Mouse (Mus musculus) CH12.LX (cell line): ENCODE results near the gene Spon2. TPM values are rescaled to one million over a fixed set of nuclear protein-coding genes. Genes with fewer than 3 reads are reported as not detected.

Experiments used
- DNase-seq: peaks from one replicate; pipeline ENCODE4 v3.0.0-alpha.2; 2013; ENCODE audit errors: extremely low read depth
- H3K27ac ChIP-seq: 2 replicates; pipeline ENCODE4 v1.5.1; 2012; ENCODE audit warnings: low read depth, mild to moderate bottlenecking, control low read depth, moderate library complexity; ENCODE audit not compliant: insufficient read depth
- H3K27me3 ChIP-seq: replicated peaks from 2 replicates; pipeline ENCODE3; 2012; ENCODE audit warnings: inconsistent platforms
- H3K36me3 ChIP-seq, 2 experiments: replicated peaks in 1 of 2; 2 replicates each; pipeline versions ENCODE3 to v1.6.1; 2012; ENCODE audit warnings: inconsistent platforms in 1 of 2, low read length in 1 of 2, mild to moderate bottlenecking in 1 of 2, mixed read lengths in 1 of 2, moderate library complexity in 1 of 2; ENCODE audit not compliant: control insufficient read depth in 1 of 2, insufficient read depth in 1 of 2
- H3K4me1 ChIP-seq, 2 experiments: 2 replicates each; pipeline ENCODE4 v1.6.1; 2012; ENCODE audit warnings: inconsistent platforms in 1 of 2, moderate library complexity in 1 of 2; ENCODE audit not compliant: insufficient read depth in 2 of 2, control insufficient read depth in 1 of 2
- H3K4me2 ChIP-seq: 2 replicates; pipeline ENCODE4 v1.6.1; 2012; ENCODE audit warnings: low read depth, mild to moderate bottlenecking, control low read depth; ENCODE audit not compliant: poor library complexity, insufficient read depth, severe bottlenecking
- H3K4me3 ChIP-seq, 3 experiments: fragments of 150-350 bp in 1 of 3; sonication (generic) in 1 of 3; replicated peaks in 1 of 3; 2 replicates each; pipeline versions ENCODE3 to v1.5.1; 2011 to 2012; ENCODE audit warnings: low read depth in 2 of 3, low read length in 2 of 3, mild to moderate bottlenecking in 2 of 3, moderate library complexity in 2 of 3, control low read depth in 1 of 3, improper control_type of control experiment in 1 of 3, inconsistent platforms in 1 of 3, mixed read lengths in 1 of 3; ENCODE audit not compliant: poor library complexity in 1 of 3
- H3K79me2 ChIP-seq: replicated peaks from 2 replicates; pipeline ENCODE4 v1.6.1; 2012; ENCODE audit warnings: mild to moderate bottlenecking, moderate library complexity; ENCODE audit not compliant: control insufficient read depth, poor library complexity, insufficient read depth, severe bottlenecking; ENCODE audit errors: extremely low read depth
- H3K9ac ChIP-seq: 2 replicates; pipeline ENCODE4 v1.6.1; 2012; ENCODE audit warnings: low read depth, mild to moderate bottlenecking, control low read depth, moderate library complexity; ENCODE audit not compliant: insufficient read depth
- H3K9me3 ChIP-seq: replicated peaks from 2 replicates; pipeline ENCODE3; 2012; ENCODE audit warnings: low read length, inconsistent platforms, mixed read lengths
- CHD1 ChIP-seq: IDR thresholded peaks from 2 replicates; pipeline ENCODE4 v1.6.1; 2012; ENCODE audit warnings: low read depth, low read length, improper control_type of control experiment, inconsistent platforms
- CTCF ChIP-seq, 2 experiments: IDR thresholded peaks in 1 of 2; conservative IDR thresholded peaks in 1 of 2; 2 replicates each; pipeline ENCODE4 v1.5.1; 2011 to 2012; ENCODE audit warnings: low read depth in 2 of 2, low read length in 2 of 2, improper control_type of control experiment in 1 of 2, inconsistent platforms in 1 of 2, mild to moderate bottlenecking in 1 of 2, moderate library complexity in 1 of 2
- E2F4 ChIP-seq: IDR thresholded peaks from 2 replicates; pipeline ENCODE4 v1.6.1; 2011; ENCODE audit warnings: low read depth, low read length, improper control_type of control experiment; ENCODE audit not compliant: insufficient replicate concordance
- ELF1 ChIP-seq: IDR thresholded peaks from 2 replicates; pipeline ENCODE4 v1.6.1; 2014; ENCODE audit warnings: low read depth, mild to moderate bottlenecking, inconsistent platforms, low read length, improper control_type of control experiment
- HCFC1 ChIP-seq: IDR thresholded peaks from 2 replicates; pipeline ENCODE4 v1.6.1; 2012; ENCODE audit warnings: low read depth, mild to moderate bottlenecking, inconsistent platforms, low read length, improper control_type of control experiment
- JUND ChIP-seq: conservative IDR thresholded peaks from 2 replicates; pipeline ENCODE4 v1.6.1; 2011; ENCODE audit warnings: low read depth, low read length, improper control_type of control experiment
- KAT2A ChIP-seq: IDR thresholded peaks from 2 replicates; pipeline ENCODE4 v1.6.1; 2012; ENCODE audit warnings: low read length, improper control_type of control experiment, inconsistent platforms; ENCODE audit not compliant: insufficient replicate concordance
- MAFK ChIP-seq: IDR thresholded peaks from 2 replicates; pipeline ENCODE4 v1.6.1; 2011; ENCODE audit warnings: low read length, improper control_type of control experiment; ENCODE audit not compliant: insufficient replicate concordance
- MAX ChIP-seq: IDR thresholded peaks from 2 replicates; pipeline ENCODE4 v1.6.1; 2011; ENCODE audit warnings: low read length, improper control_type of control experiment
- MEF2A ChIP-seq: IDR thresholded peaks from 2 replicates; pipeline ENCODE4 v1.6.1; 2014; ENCODE audit warnings: low read depth, mild to moderate bottlenecking, inconsistent platforms, low read length, improper control_type of control experiment, borderline replicate concordance
- MXI1 ChIP-seq: IDR thresholded peaks from 2 replicates; pipeline ENCODE4 v1.6.1; 2011; ENCODE audit warnings: mild to moderate bottlenecking, low read depth, low read length, improper control_type of control experiment
- NELFE ChIP-seq: IDR thresholded peaks from 2 replicates; pipeline ENCODE4 v1.6.1; 2011; ENCODE audit warnings: low read depth, low read length, improper control_type of control experiment
- NRF1 ChIP-seq: IDR thresholded peaks from 2 replicates; pipeline ENCODE4 v1.6.1; 2014; ENCODE audit warnings: low read depth, mild to moderate bottlenecking, inconsistent platforms, low read length, improper control_type of control experiment, moderate library complexity
- PAX5 ChIP-seq: IDR thresholded peaks from 2 replicates; pipeline ENCODE4 v1.6.1; 2012; ENCODE audit warnings: low read length, inconsistent platforms, mixed read lengths
- POLR2A ChIP-seq: IDR thresholded peaks from 2 replicates; pipeline ENCODE4 v1.6.1; 2011; ENCODE audit warnings: low read depth, mild to moderate bottlenecking, improper control_type of control experiment, low read length
- POLR2AphosphoS2 ChIP-seq: IDR thresholded peaks from 2 replicates; pipeline ENCODE4 v1.6.1; 2011; ENCODE audit warnings: low read depth, low read length, improper control_type of control experiment
- RCOR1 ChIP-seq: conservative IDR thresholded peaks from 2 replicates; pipeline ENCODE4 v1.6.1; 2012; ENCODE audit warnings: low read depth, mild to moderate bottlenecking, inconsistent platforms, low read length, improper control_type of control experiment
- SIN3A ChIP-seq: IDR thresholded peaks from 2 replicates; pipeline ENCODE4 v1.6.1; 2012; ENCODE audit warnings: low read length, improper control_type of control experiment, inconsistent platforms
- SMC3 ChIP-seq: IDR thresholded peaks from 2 replicates; pipeline ENCODE4 v1.6.1; 2011; ENCODE audit warnings: low read depth, low read length, improper control_type of control experiment
- USF1 ChIP-seq: IDR thresholded peaks from 2 replicates; pipeline ENCODE4 v1.6.1; 2014; ENCODE audit warnings: low read depth, mild to moderate bottlenecking, inconsistent platforms, low read length, improper control_type of control experiment
- USF2 ChIP-seq: conservative IDR thresholded peaks from 2 replicates; pipeline ENCODE4 v1.6.1; 2011; ENCODE audit warnings: low read depth, low read length, improper control_type of control experiment
- ZC3H11A ChIP-seq: IDR thresholded peaks from 2 replicates; pipeline ENCODE4 v1.6.1; 2012; ENCODE audit warnings: low read depth, mild to moderate bottlenecking, inconsistent platforms, low read length, improper control_type of control experiment
- dilution Hi-C: fragments of 300-500 bp; cut with MboI; formaldehyde crosslinking; loops from 2 replicates; pipeline ENCODE4 v1.14.3; 2020; ENCODE audit warnings: low sequenced_read_pairs; ENCODE audit not compliant: extremely low pct_unique_long_range_greater_than_20kb, extremely low pct_ligation_motif_present
- in situ Hi-C: fragments of 300-500 bp; cut with MboI; formaldehyde crosslinking; loops from 3 replicates; pipeline ENCODE4 v1.14.3; 2019; ENCODE audit warnings: low sequenced_read_pairs, low pct_ligation_motif_present, low pct_unique_long_range_greater_than_20kb, mixed read lengths
- polyA plus RNA-seq: library from polyadenylated mRNA; unstranded; fragments of >175 nt; gene quantifications from 2 replicates; pipeline ENCODE4 v1.2.1, GENCODE M21; 2012; ENCODE audit warnings: low read depth; ENCODE audit not compliant: insufficient read length
- total RNA-seq, 2 experiments: library from RNA; depleted of rRNA; stranded (reverse); fragments of 300-350 nt in 1 of 2; fragments of >200 nt in 1 of 2; gene quantifications; 2 replicates each; pipeline ENCODE4 v1.2.3; 2012 to 2014

Gene Spon2
- total and polyA plus RNA-seq, 3 experiments, result not detected

DNA sequence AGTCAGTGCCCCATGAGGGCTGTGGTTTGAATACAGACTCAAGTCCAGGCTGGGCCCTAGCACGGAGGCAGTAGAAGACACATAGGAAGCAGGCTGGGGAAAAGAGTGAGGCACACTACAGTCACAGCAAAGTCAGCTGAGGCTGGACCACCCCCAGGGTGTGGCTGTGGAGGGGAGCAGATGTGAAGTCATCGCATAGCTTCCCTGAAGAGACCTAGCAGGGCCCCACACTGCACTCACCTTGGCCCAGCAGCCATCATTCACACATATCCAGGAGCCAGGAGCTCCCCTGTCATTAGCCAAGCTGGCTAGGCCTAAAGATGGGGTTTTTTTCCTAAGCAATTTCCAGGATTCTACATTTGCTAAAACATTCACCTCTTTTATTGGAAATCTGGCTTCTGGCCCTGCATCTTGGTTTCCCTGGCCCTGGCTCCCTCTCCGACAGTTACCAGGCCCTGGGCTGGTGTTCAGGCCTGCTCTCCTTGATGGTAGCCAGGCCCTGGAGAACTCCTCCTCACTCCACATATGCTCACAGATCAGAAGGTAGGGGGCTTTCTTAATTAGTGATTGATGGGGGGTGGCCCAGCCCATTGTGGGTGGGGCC lies 21.0 kb upstream of the Spon2 start:
- no peak for DNase-seq
- Histone ChIP-seq H3K4me3 (no peak overlapping the region), H3K79me2 (no peaks in the 10 kb centered on the region), H3K9me3 (no peaks in the 10 kb centered on the region), H3K27ac (no peak overlapping the region), H3K4me1 (no peaks in the 10 kb centered on the region), H3K27me3 (no peaks in the 10 kb centered on the region), H3K9ac (no peak overlapping the region), H3K4me2 (no peak overlapping the region), H3K36me3 (peaks cover 0 to 20% of the 10 kb centered on the region in 2 experiments)
- TF ChIP-seq POLR2AphosphoS2 (no peak), CHD1 (no peak), NRF1 (no peak), USF1 (no peak), SIN3A (no peak), MXI1 (no peak), NELFE (no peak), MEF2A (no peak), MAFK (no peak), ZC3H11A (no peak), ELF1 (no peak), MAX (no peak), POLR2A (no peak), CTCF (conservative IDR thresholded peaks at IDR 0.05 in 1 of 2, IDR thresholded peaks at IDR 0.05 in 1 of 2; ENCODE audit: low read depth in 2 of 2, low read length in 2 of 2) (no peak), RCOR1 (no peak), JUND (no peak), KAT2A (no peak), USF2 (no peak)
- in situ Hi-C loops, result no loop called here
- dilution Hi-C loops, result no loop called here

DNA sequence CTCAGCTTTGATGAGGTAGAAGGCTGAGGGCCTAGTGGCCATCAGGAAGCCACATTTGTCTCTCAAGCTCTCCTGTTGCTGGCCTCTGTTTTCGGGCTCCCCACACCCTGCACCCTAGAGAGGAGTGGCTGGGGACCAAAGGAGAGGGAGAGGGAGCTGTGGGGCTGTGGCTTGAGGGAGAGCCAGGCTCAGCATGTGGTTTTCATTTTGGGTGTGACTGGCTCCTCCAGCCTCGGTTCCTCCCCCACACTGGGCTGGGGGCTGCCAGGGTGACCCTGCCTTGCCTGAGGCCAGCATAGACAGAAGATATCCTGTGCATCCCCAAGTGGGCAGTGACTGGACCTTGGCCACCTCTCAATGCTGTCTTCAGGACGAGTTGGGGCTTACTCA lies 20.0 kb upstream of the Spon2 start:
- H3K4me1 ChIP-seq, result no peaks in the 10 kb centered on the region
- no peak overlapping the region for H3K27ac ChIP-seq
- no peaks in the 10 kb centered on the region for H3K79me2 ChIP-seq
- no peak for TF ChIP-seq NELFE
- TF ChIP-seq E2F4, result no peak
- TF ChIP-seq PAX5, result no peak
- TF ChIP-seq MAFK, result no peak
- no peak for TF ChIP-seq HCFC1
- TF ChIP-seq SMC3, result no peak
- TF ChIP-seq NRF1, result no peak
- no peak for TF ChIP-seq POLR2A
- TF ChIP-seq MEF2A, result no peak
- H3K4me2 ChIP-seq, result no peak overlapping the region
- H3K9ac ChIP-seq, result no peak overlapping the region
- H3K4me3 ChIP-seq, result no peak overlapping the region
- in situ Hi-C loops, result no loop called here
- peaks cover 0 to 14% of the 10 kb centered on the region in 2 experiments for H3K36me3 ChIP-seq
- H3K9me3 ChIP-seq, result no peaks in the 10 kb centered on the region
- no peaks in the 10 kb centered on the region for H3K27me3 ChIP-seq
- no peak for DNase-seq
- dilution Hi-C loops, result no loop called here
